Mouse (Mus musculus): ENCODE data around the gene Abcd1. TPM values are rescaled to one million over a fixed set of nuclear protein-coding genes. Genes with fewer than 3 reads are reported as not detected.

The Abcd1 gene
- polyA plus RNA-seq, 1 experiment from 2014 or later = 25.6 TPM

DNA sequence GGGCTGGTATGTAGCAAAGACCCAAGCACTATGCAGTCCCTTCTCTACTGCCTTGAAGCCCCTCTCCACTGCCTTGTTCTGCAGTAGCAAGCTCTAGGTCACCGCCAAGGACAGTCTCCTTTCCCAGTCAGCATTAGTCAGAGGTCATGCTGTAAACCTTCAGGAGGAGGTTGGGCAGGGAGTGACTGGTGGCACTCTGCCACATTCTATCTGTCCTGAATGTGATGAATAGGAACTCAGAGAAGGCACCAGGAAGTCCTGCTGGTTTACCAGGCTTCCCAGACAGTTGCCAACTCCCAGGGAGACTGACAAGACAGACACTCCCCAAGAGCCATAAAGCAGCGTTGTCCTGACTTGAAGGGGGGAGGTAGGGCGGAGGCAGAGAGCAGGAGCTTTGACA, 30.8 kb upstream of the Abcd1 start:
- H3K4me2 ChIP-seq (ENCODE audit: low read depth, low read length) = no peak overlapping the region
- no peaks in the 10 kb centered on the region; the same call in 1 of the 2 replicates for H3K36me3 ChIP-seq (ENCODE audit: control insufficient read depth, insufficient read depth, low read length)
- H3K27me3 ChIP-seq (replicated peaks; ENCODE audit: control insufficient read depth, insufficient read depth, low read length) = no peaks in the 10 kb centered on the region; the same call in 1 of the 2 replicates
- H3K4me3 ChIP-seq (ENCODE audit: low read length) = no peak overlapping the region
- no peaks in the 10 kb centered on the region for H3K9me3 ChIP-seq (ENCODE audit: control insufficient read depth, low read length)
- WGBS = 60% methylated on average over 3 of the region's 3 CpGs
- ATAC-seq = peak; percentile 86
- peak overlapping the region; percentile 77 for H3K27ac ChIP-seq (ENCODE audit: low read length)
- no peak overlapping the region for H3K9ac ChIP-seq (ENCODE audit: low read depth, low read length)
- H3K4me1 ChIP-seq (ENCODE audit: control insufficient read depth, insufficient read depth, low read length) = no peaks in the 10 kb centered on the region

DNA sequence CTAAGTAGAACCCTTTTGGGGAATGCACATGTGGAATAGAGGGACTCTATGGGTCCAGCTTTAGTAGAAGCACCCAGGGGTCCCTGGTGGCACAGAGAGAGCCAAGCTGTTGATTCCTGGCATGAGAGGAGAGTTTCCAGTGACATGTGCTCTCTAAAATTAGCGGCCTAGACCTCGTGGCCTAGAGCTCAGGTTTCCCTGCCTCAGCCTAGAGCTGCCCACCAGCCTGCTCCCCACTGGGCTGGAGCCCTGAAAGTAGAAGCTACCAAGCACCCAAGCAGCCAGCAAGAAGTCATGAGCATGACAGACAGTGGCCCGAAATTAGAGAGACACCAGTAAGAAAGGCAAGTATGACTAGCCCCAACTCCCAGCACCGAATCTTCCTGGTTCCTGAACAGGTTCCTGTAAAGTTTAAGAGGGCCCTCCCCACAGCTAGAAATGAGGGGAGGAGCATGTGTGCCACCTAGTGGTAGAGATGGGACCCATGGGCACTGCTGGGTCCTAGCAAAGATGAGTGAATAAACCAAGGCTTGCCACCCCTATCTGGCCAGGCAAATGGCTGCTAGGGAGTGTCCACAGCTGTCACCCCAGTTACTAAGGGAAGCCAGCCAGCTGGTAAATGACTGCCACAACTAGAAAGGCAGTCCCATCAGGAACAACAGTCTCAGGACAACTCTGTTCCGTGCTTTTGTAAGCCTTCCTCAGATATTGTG, 25.3 kb upstream of the Abcd1 start:
- Histone ChIP-seq H3K4me3 (ENCODE audit: low read length) (no peak overlapping the region), H3K4me2 (ENCODE audit: low read depth, low read length) (no peak overlapping the region), H3K4me1 (ENCODE audit: control insufficient read depth, insufficient read depth, low read length) (no peaks in the 10 kb centered on the region), H3K9ac (ENCODE audit: low read depth, low read length) (no peak overlapping the region), H3K27me3 (replicated peaks; ENCODE audit: control insufficient read depth, insufficient read depth, low read length) (no peaks in the 10 kb centered on the region), H3K27ac (ENCODE audit: low read length) (no peak overlapping the region), H3K36me3 (ENCODE audit: control insufficient read depth, insufficient read depth, low read length) (no peaks in the 10 kb centered on the region; the same call in 1 of the 2 replicates), H3K9me3 (ENCODE audit: control insufficient read depth, low read length) (no peaks in the 10 kb centered on the region)
- whole genome bisulfite sequencing = 72% methylated on average over 5 of the region's 5 CpGs
- ATAC-seq = peak; percentile 70

DNA sequence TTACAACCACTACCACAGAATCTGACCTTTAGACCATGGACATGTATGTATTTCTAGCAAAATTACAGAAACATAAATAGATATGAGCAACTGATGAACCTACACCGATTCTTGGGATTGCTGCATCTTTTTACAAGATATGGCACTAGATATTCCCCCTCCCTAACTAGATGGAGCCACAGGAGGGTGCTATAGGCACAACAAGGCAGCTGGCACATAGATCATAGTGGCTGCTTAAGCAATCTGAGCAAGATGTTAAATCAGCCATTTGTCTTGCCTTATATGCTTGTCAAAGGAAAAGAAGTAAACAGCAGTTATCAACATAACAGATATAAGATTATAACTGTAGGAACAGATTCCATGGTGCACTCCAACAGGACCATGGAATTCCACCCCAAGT, 15.9 kb upstream of the Abcd1 start:
- Histone ChIP-seq H3K9me3 (ENCODE audit: control insufficient read depth, low read length) (no peaks in the 10 kb centered on the region), H3K4me1 (ENCODE audit: control insufficient read depth, insufficient read depth, low read length) (no peaks in the 10 kb centered on the region), H3K4me3 (ENCODE audit: low read length) (no peak overlapping the region), H3K27ac (ENCODE audit: low read length) (no peak overlapping the region), H3K36me3 (ENCODE audit: control insufficient read depth, insufficient read depth, low read length) (no peaks in the 10 kb centered on the region), H3K27me3 (replicated peaks; ENCODE audit: control insufficient read depth, insufficient read depth, low read length) (no peaks in the 10 kb centered on the region), H3K4me2 (ENCODE audit: low read depth, low read length) (no peak overlapping the region), H3K9ac (ENCODE audit: low read depth, low read length) (no peak overlapping the region)
- no peak for ATAC-seq
- 89% methylated on average over 1 of the region's 1 CpGs for WGBS

DNA sequence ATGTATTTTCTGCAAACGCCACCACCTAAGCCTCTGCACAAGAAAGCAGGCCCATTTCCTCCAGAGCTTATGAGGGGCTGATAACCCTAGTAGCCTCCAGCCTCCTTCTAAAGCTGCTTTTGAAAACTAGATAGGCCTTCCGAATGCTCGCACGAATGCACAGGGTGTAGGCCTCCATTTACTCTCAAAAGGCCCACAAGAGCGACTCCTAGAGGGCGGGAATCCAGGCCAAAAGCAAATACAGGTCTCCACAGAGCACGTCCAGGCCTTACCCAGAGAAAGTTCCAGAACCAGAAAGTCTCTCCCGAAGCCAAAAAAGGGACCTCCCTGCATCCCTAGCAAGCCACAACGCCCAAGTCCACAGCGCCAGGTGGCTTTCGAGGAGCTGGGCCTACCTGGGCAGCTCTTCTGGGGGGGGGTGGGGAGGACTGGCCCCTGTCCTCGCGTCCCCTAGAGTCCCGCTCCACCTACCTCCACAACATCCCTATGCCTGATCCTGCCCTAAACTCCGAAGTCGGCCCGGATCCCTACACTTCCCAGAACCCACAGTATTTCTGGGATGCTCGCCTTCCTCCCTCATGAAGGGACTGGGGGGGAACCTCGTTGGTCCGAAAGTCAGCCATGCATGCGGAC, 805 bp upstream of the Abcd1 start:
- Histone ChIP-seq H3K36me3 (ENCODE audit: control insufficient read depth, insufficient read depth, low read length) (no peaks in the 10 kb centered on the region), H3K9ac (ENCODE audit: low read depth, low read length) (peak overlapping the region; percentile 77), H3K9me3 (ENCODE audit: control insufficient read depth, low read length) (no peaks in the 10 kb centered on the region), H3K27ac (ENCODE audit: low read length) (peak overlapping the region; percentile 74), H3K27me3 (replicated peaks; ENCODE audit: control insufficient read depth, insufficient read depth, low read length) (no peaks in the 10 kb centered on the region), H3K4me1 (ENCODE audit: control insufficient read depth, insufficient read depth, low read length) (peaks cover 21% of the 10 kb centered on the region), H3K4me3 (ENCODE audit: low read length) (peak overlapping the region; percentile 63), H3K4me2 (ENCODE audit: low read depth, low read length) (peak overlapping the region; percentile 58)
- peak; percentile 44 for ATAC-seq
- WGBS = 25% methylated on average over 21 of the region's 21 CpGs

DNA sequence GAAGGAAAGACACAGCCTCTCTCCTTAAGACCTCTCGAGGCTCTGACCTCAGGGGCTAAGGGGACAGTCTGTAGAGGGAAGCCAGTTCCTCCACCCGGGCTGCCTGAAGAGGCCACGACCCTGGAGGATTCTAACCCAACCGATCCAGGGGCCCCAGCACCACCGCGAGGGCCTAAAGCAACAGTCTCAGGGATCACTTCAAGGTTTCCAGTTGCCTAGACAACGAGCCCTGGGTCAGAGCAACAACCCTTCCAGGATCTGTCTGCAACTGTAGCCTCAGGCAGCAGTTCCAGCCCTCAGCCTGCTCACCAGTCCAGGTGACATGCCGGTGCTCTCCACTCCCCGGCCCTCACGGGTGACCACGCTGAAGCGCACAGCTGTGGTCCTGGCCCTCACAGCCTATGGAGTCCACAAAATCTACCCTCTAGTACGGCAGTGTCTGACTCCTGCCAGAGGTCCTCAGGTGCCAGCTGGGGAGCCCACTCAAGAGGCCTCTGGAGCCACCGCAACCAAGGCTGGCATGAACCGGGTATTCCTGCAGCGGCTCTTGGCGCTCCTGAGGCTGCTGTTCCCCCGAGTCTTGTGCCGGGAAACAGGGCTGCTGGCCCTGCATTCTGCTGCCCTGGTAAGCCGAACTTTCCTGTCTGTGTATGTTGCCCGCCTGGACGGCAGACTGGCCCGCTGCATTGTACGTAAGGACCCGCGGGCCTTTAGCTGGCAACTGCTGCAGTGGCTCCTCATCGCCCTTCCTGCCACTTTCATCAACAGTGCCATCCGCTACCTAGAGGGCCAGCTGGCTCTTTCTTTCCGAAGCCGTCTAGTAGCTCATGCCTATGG, 530 bp downstream of the Abcd1 start:
- no peak; the same call in 1 of the 2 replicates for ATAC-seq
- Histone ChIP-seq H3K4me3 (ENCODE audit: low read length) (peak overlapping the region; percentile 63), H3K9me3 (ENCODE audit: control insufficient read depth, low read length) (no peaks in the 10 kb centered on the region), H3K9ac (ENCODE audit: low read depth, low read length) (peak overlapping the region; percentile 60), H3K27me3 (replicated peaks; ENCODE audit: control insufficient read depth, insufficient read depth, low read length) (no peaks in the 10 kb centered on the region), H3K27ac (ENCODE audit: low read length) (peak overlapping the region; percentile 90), H3K4me2 (ENCODE audit: low read depth, low read length) (peak overlapping the region; percentile 73), H3K36me3 (ENCODE audit: control insufficient read depth, insufficient read depth, low read length) (no peaks in the 10 kb centered on the region), H3K4me1 (ENCODE audit: control insufficient read depth, insufficient read depth, low read length) (peaks cover 21% of the 10 kb centered on the region)
- WGBS = 29% methylated on average over 30 of the region's 30 CpGs

DNA sequence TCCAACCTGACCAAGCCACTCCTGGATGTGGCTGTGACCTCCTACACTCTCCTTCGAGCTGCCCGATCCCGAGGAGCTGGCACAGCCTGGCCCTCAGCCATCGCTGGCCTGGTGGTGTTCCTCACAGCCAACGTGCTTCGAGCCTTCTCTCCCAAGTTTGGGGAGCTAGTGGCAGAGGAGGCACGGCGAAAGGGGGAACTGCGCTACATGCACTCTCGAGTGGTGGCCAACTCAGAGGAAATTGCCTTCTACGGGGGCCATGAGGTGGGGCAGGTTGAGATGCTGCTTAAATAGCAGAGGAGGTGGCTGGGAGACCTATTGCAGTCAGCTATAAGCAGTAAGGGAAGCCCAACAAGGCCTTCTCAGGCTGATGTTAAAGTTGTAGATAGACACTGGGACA, 1.3 kb downstream of the Abcd1 start:
- no peak for ATAC-seq
- no peaks in the 10 kb centered on the region for H3K36me3 ChIP-seq (ENCODE audit: control insufficient read depth, insufficient read depth, low read length)
- H3K9ac ChIP-seq (ENCODE audit: low read depth, low read length) = peak overlapping the region; percentile 60
- peak overlapping the region; percentile 73 for H3K4me2 ChIP-seq (ENCODE audit: low read depth, low read length)
- H3K4me1 ChIP-seq (ENCODE audit: control insufficient read depth, insufficient read depth, low read length) = peaks cover 21% of the 10 kb centered on the region
- H3K4me3 ChIP-seq (ENCODE audit: low read length) = peak overlapping the region; percentile 63
- H3K27ac ChIP-seq (ENCODE audit: low read length) = no peak overlapping the region; the same call in 1 of the 2 replicates
- WGBS = 59% methylated on average over 11 of the region's 11 CpGs
- no peaks in the 10 kb centered on the region for H3K27me3 ChIP-seq (replicated peaks; ENCODE audit: control insufficient read depth, insufficient read depth, low read length)
- no peaks in the 10 kb centered on the region for H3K9me3 ChIP-seq (ENCODE audit: control insufficient read depth, low read length)

DNA sequence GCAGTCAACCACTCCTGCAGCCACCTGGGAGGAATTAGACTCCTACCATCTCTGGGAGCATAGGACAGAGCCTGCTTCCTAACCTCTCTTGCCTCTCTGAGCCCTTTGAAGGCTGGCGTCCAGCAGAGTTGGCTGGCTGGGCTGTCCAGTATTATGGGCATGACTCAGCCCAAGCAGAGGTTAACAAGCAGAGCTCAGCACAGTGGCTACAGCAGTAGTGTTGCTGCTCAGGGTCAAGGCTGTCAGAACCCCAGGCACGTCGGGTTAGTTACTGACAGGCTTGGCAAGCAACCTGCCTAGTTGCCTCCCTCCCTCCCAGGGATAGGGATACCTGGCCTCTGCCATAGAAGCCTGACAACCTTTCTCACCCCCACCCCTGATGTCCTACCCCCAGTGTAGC, 1.9 kb downstream of the Abcd1 start:
- H3K9me3 ChIP-seq (ENCODE audit: control insufficient read depth, low read length) = no peaks in the 10 kb centered on the region
- no peaks in the 10 kb centered on the region for H3K27me3 ChIP-seq (replicated peaks; ENCODE audit: control insufficient read depth, insufficient read depth, low read length)
- ATAC-seq = no peak
- no peaks in the 10 kb centered on the region for H3K36me3 ChIP-seq (ENCODE audit: control insufficient read depth, insufficient read depth, low read length)
- H3K9ac ChIP-seq (ENCODE audit: low read depth, low read length) = peak overlapping the region; percentile 45
- peak overlapping the region; percentile 63 for H3K27ac ChIP-seq (ENCODE audit: low read length)
- 48% methylated on average over 3 of the region's 3 CpGs for WGBS
- H3K4me2 ChIP-seq (ENCODE audit: low read depth, low read length) = peak overlapping the region; percentile 42
- H3K4me1 ChIP-seq (ENCODE audit: control insufficient read depth, insufficient read depth, low read length) = peaks cover 21% of the 10 kb centered on the region
- peak overlapping the region; percentile 63 for H3K4me3 ChIP-seq (ENCODE audit: low read length)

DNA sequence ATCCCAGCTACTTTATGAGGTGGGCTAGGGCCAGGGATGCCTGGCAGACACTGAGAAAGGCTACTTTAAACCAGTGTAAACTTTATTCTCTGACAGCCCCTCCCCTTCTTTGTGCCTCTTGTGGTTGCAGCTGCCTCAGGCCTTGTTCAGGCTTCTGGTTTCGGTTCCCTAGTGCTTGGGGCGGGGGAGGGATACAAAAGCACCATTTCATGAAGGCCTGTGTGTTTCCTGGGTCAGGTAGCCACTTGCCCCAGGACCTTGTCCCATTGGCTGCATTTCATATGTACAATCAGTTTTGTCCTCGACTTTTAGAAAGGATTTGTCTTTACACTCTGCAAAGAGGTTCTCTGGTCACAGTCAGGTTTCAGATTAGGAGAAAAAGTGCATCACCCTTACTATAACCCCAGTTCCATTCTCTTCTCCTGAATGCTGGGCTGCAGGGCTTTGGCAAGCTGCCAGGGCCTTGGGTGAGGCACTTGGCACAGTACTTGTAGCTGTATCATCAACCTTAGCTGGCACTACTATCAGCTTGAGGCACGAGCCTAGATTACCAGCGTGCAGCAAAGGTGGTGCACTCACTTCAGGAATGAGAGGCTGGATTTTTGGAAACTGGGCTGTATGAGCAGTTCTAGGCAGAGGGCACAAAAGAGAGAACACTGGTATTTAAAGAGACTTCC, 2.4 kb downstream of the Abcd1 start:
- Histone ChIP-seq H3K27me3 (replicated peaks; ENCODE audit: control insufficient read depth, insufficient read depth, low read length) (no peaks in the 10 kb centered on the region), H3K27ac (ENCODE audit: low read length) (peak overlapping the region; percentile 63), H3K9ac (ENCODE audit: low read depth, low read length) (peak overlapping the region; percentile 45), H3K9me3 (ENCODE audit: control insufficient read depth, low read length) (no peaks in the 10 kb centered on the region), H3K4me3 (ENCODE audit: low read length) (peak overlapping the region; percentile 63; the same call in 1 of the 2 replicates), H3K36me3 (ENCODE audit: control insufficient read depth, insufficient read depth, low read length) (no peaks in the 10 kb centered on the region), H3K4me1 (ENCODE audit: control insufficient read depth, insufficient read depth, low read length) (peaks cover 21% of the 10 kb centered on the region), H3K4me2 (ENCODE audit: low read depth, low read length) (peak overlapping the region; percentile 42)
- 33% methylated on average over 5 of the region's 5 CpGs for WGBS
- ATAC-seq = no peak

DNA sequence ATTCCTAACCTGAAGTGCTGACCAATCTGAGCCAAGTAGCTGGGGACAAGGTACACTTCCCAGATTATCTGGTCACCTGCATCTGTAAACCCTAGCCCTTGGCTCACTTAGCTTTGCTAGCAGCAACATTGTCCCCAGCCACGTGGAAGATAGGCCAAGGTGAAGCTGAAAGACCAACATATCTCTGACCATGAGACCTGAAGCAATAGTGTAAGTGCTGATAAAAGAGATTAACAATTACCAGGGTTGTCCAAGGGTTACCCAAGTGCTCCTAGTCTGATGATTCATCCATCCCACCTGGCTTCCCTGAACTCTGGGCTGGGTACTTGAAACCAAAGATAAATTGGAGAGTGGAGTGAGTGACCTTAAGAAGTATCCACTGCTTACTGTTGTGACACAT, 14.5 kb downstream of the Abcd1 start:
- H3K4me3 ChIP-seq (ENCODE audit: low read length) = no peak overlapping the region
- WGBS = 63% methylated on average over 1 of the region's 1 CpGs

More for the DNA sequence above, 14.5 kb downstream of the Abcd1 start:
- Histone ChIP-seq H3K36me3 (ENCODE audit: control insufficient read depth, insufficient read depth, low read length) (no peaks in the 10 kb centered on the region), H3K27me3 (replicated peaks; ENCODE audit: control insufficient read depth, insufficient read depth, low read length) (no peaks in the 10 kb centered on the region), H3K9me3 (ENCODE audit: control insufficient read depth, low read length) (no peaks in the 10 kb centered on the region), H3K27ac (ENCODE audit: low read length) (no peak overlapping the region; the same call in 1 of the 2 replicates), H3K4me1 (ENCODE audit: control insufficient read depth, insufficient read depth, low read length) (no peaks in the 10 kb centered on the region), H3K9ac (ENCODE audit: low read depth, low read length) (no peak overlapping the region), H3K4me2 (ENCODE audit: low read depth, low read length) (no peak overlapping the region)
- peak; percentile 93 for ATAC-seq

Data from intestine, embryonic 16.5 days (tissue).